Mouse (Mus musculus): ENCODE measurements around the gene Ube3b. TPM values are rescaled to one million over a fixed set of nuclear protein-coding genes. Genes with fewer than 3 reads are reported as not detected.
A peak's percentile ranks its signal among the peaks of the same experiment; 100 is the strongest.

Gene Ube3b
- polyA plus RNA-seq, 1 experiment: 43.0 TPM

DNA sequence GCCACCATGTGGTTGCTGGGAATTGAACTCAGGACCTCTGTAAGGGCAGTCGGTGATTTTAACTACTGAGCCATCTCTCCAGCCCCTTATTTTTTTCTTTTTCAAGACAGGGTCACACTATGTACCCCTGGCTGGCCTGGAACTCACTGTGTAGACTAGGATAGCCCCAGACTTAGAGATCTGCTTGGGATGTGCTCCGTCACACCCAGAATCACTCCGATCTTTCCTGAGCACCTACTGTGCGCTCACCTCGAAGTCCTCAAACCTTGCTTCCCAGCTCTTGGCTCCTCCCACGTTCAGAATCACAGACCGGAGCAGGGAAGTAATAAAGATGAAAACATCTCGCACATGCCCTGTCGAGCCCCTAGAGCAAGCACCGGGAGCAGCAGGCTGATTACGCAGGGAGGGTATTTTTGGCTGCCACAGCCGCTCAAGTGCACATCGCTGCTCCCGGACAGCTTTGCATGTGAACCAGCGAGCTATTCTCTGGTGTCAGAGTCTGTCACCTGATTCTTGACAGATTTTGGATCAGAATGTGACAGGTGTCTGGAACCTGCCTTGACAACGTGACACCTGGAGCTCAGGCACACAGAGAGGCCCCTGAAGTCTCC, 76.7 kb downstream of the Ube3b start:
- Histone ChIP-seq H3K27ac (ENCODE audit: insufficient read depth, low read length) (no peak overlapping the region), H3K4me1 (ENCODE audit: control insufficient read depth, insufficient read depth, low read length) (peaks cover 3% of the 10 kb centered on the region)
- TF ChIP-seq CTCF (IDR thresholded peaks at IDR 0.05; ENCODE audit: low read depth, low read length): no peak
- TF ChIP-seq POLR2A (IDR thresholded peaks at IDR 0.05; ENCODE audit: insufficient read depth, low read length): no peak
- TF ChIP-seq EP300 (IDR thresholded peaks at IDR 0.05; ENCODE audit: insufficient read depth, low read depth, low read length): no peak

DNA sequence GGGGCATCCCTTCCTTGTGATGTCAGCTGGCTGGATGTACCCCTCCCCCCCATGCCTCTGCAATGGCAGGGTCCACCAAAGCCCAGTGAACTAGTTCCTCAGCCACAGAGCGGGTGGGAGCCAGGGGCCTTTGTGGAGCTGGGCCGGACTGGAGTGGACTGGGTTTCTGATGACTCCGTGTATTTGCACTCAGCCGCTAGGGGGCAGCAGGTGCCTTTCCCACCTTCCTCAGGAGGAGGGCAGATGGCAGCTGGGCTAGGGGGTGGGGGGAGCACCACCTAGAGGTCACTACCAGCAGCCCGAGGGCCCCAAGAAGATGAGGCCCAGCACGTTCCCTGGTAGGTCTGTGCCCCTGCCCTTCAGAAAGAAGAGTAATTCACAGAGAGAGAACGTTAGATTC, 80.8 kb downstream of the Ube3b start:
- no peaks in the 10 kb centered on the region for H3K36me3 ChIP-seq (ENCODE audit: control insufficient read depth, insufficient read depth, low read length, poor library complexity, severe bottlenecking)
- H3K27me3 ChIP-seq (ENCODE audit: control insufficient read depth, insufficient read depth, low read length, poor library complexity, severe bottlenecking): no peaks in the 10 kb centered on the region
- TF ChIP-seq POLR2A (IDR thresholded peaks at IDR 0.05; ENCODE audit: insufficient read depth, low read length) (no peak), EP300 (IDR thresholded peaks at IDR 0.05; ENCODE audit: insufficient read depth, low read depth, low read length) (peak; percentile 62; the same call in 1 of the 2 replicates), CTCF (IDR thresholded peaks at IDR 0.05; ENCODE audit: low read depth, low read length) (peak; percentile 99)
- H3K27ac ChIP-seq (ENCODE audit: insufficient read depth, low read length): no peak overlapping the region
- H3K9ac ChIP-seq (ENCODE audit: low read depth, poor library complexity, severe bottlenecking): no peak overlapping the region
- no peaks in the 10 kb centered on the region for H3K9me3 ChIP-seq (replicated peaks; ENCODE audit: control insufficient read depth, insufficient read depth, low read length, poor library complexity, severe bottlenecking)
- H3K4me1 ChIP-seq (ENCODE audit: control insufficient read depth, insufficient read depth, low read length): peaks cover 3% of the 10 kb centered on the region
- no peak overlapping the region for H3K4me3 ChIP-seq (ENCODE audit: low read depth, low read length)

More for the DNA sequence above, 76.7 kb downstream of the Ube3b start:
- no peaks in the 10 kb centered on the region for H3K27me3 ChIP-seq (ENCODE audit: control insufficient read depth, insufficient read depth, low read length, poor library complexity, severe bottlenecking)
- H3K4me3 ChIP-seq (ENCODE audit: low read depth, low read length): no peak overlapping the region
- no peaks in the 10 kb centered on the region for H3K36me3 ChIP-seq (ENCODE audit: control insufficient read depth, insufficient read depth, low read length, poor library complexity, severe bottlenecking)
- H3K9me3 ChIP-seq (replicated peaks; ENCODE audit: control insufficient read depth, insufficient read depth, low read length, poor library complexity, severe bottlenecking): no peaks in the 10 kb centered on the region
- no peak overlapping the region for H3K9ac ChIP-seq (ENCODE audit: low read depth, poor library complexity, severe bottlenecking)

- Histone ChIP-seq H3K27me3 (ENCODE audit: control insufficient read depth, insufficient read depth, low read length, poor library complexity, severe bottlenecking) (no peaks in the 10 kb centered on the region), H3K4me1 (ENCODE audit: control insufficient read depth, insufficient read depth, low read length) (peaks cover 3% of the 10 kb centered on the region), H3K36me3 (ENCODE audit: control insufficient read depth, insufficient read depth, low read length, poor library complexity, severe bottlenecking) (no peaks in the 10 kb centered on the region), H3K4me3 (ENCODE audit: low read depth, low read length) (no peak overlapping the region), H3K27ac (ENCODE audit: insufficient read depth, low read length) (no peak overlapping the region), H3K9me3 (replicated peaks; ENCODE audit: control insufficient read depth, insufficient read depth, low read length, poor library complexity, severe bottlenecking) (no peaks in the 10 kb centered on the region), H3K9ac (ENCODE audit: low read depth, poor library complexity, severe bottlenecking) (no peak overlapping the region)
- TF ChIP-seq POLR2A (IDR thresholded peaks at IDR 0.05; ENCODE audit: insufficient read depth, low read length) (no peak), CTCF (IDR thresholded peaks at IDR 0.05; ENCODE audit: low read depth, low read length) (no peak), EP300 (IDR thresholded peaks at IDR 0.05; ENCODE audit: insufficient read depth, low read depth, low read length) (no peak)
These were observed 81.9 kb downstream of the Ube3b start for GRCm38 (mm10) chr5:114462067-114463040.

- H3K27me3 ChIP-seq (ENCODE audit: control insufficient read depth, insufficient read depth, low read length, poor library complexity, severe bottlenecking): no peaks in the 10 kb centered on the region
- no peak overlapping the region for H3K27ac ChIP-seq (ENCODE audit: insufficient read depth, low read length)
- TF ChIP-seq EP300 (IDR thresholded peaks at IDR 0.05; ENCODE audit: insufficient read depth, low read depth, low read length) (no peak), CTCF (IDR thresholded peaks at IDR 0.05; ENCODE audit: low read depth, low read length) (no peak), POLR2A (IDR thresholded peaks at IDR 0.05; ENCODE audit: insufficient read depth, low read length) (no peak)
- no peaks in the 10 kb centered on the region for H3K36me3 ChIP-seq (ENCODE audit: control insufficient read depth, insufficient read depth, low read length, poor library complexity, severe bottlenecking)
- H3K4me3 ChIP-seq (ENCODE audit: low read depth, low read length): no peak overlapping the region
- H3K9ac ChIP-seq (ENCODE audit: low read depth, poor library complexity, severe bottlenecking): no peak overlapping the region
- no peaks in the 10 kb centered on the region for H3K9me3 ChIP-seq (replicated peaks; ENCODE audit: control insufficient read depth, insufficient read depth, low read length, poor library complexity, severe bottlenecking)
- H3K4me1 ChIP-seq (ENCODE audit: control insufficient read depth, insufficient read depth, low read length): peaks cover 8% of the 10 kb centered on the region
These were observed 84.2 kb downstream of the Ube3b start for GRCm38 (mm10) chr5:114464561-114464960.

DNA sequence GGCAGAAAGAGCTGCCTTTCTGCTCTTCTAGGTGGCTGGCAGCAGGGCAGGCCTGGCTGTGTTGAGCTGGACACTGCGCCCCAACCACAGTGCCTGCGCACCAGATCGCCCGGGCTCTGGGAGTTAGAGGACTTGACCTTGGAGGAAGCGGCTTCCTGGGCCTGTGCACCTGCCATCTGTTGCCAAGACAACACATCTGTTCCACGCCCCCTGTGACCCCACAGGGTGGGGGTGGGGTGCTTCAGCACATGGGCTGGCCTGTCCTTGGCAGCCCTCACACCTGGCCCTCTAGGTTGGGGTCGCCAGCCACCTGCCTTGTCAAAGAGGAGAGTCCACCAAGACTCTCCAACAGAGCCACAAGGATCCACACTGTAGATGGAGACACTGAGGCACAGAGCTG, 85.2 kb downstream of the Ube3b start:
- Histone ChIP-seq H3K9ac (ENCODE audit: low read depth, poor library complexity, severe bottlenecking) (no peak overlapping the region), H3K9me3 (replicated peaks; ENCODE audit: control insufficient read depth, insufficient read depth, low read length, poor library complexity, severe bottlenecking) (no peaks in the 10 kb centered on the region), H3K4me3 (ENCODE audit: low read depth, low read length) (no peak overlapping the region), H3K36me3 (ENCODE audit: control insufficient read depth, insufficient read depth, low read length, poor library complexity, severe bottlenecking) (no peaks in the 10 kb centered on the region), H3K27ac (ENCODE audit: insufficient read depth, low read length) (no peak overlapping the region), H3K27me3 (ENCODE audit: control insufficient read depth, insufficient read depth, low read length, poor library complexity, severe bottlenecking) (no peaks in the 10 kb centered on the region), H3K4me1 (ENCODE audit: control insufficient read depth, insufficient read depth, low read length) (peaks cover 8% of the 10 kb centered on the region)
- TF ChIP-seq EP300 (IDR thresholded peaks at IDR 0.05; ENCODE audit: insufficient read depth, low read depth, low read length): peak; percentile 82
- no peak for TF ChIP-seq POLR2A (IDR thresholded peaks at IDR 0.05; ENCODE audit: insufficient read depth, low read length)

- Histone ChIP-seq H3K4me3 (ENCODE audit: low read depth, low read length) (no peak overlapping the region), H3K9me3 (replicated peaks; ENCODE audit: control insufficient read depth, insufficient read depth, low read length, poor library complexity, severe bottlenecking) (no peaks in the 10 kb centered on the region), H3K9ac (ENCODE audit: low read depth, poor library complexity, severe bottlenecking) (0 out of 2 replicates have a peak overlapping the region, but pooled peaks have one; percentile 19), H3K4me1 (ENCODE audit: control insufficient read depth, insufficient read depth, low read length) (peaks cover 5% of the 10 kb centered on the region), H3K36me3 (ENCODE audit: control insufficient read depth, insufficient read depth, low read length, poor library complexity, severe bottlenecking) (no peaks in the 10 kb centered on the region), H3K27me3 (ENCODE audit: control insufficient read depth, insufficient read depth, low read length, poor library complexity, severe bottlenecking) (no peaks in the 10 kb centered on the region), H3K27ac (ENCODE audit: insufficient read depth, low read length) (no peak overlapping the region)
- TF ChIP-seq CTCF (IDR thresholded peaks at IDR 0.05; ENCODE audit: low read depth, low read length): no peak
- no peak for TF ChIP-seq EP300 (IDR thresholded peaks at IDR 0.05; ENCODE audit: insufficient read depth, low read depth, low read length)
- no peak for TF ChIP-seq POLR2A (IDR thresholded peaks at IDR 0.05; ENCODE audit: insufficient read depth, low read length)
These were observed 86.6 kb downstream of the Ube3b start for GRCm38 (mm10) chr5:114467019-114467418.
